Mouse (Mus musculus): Measurements from ENCODE around the gene Flt1. TPM values are rescaled to one million over a fixed set of nuclear protein-coding genes. Genes with fewer than 3 reads are reported as not detected.
"Not testable (repeated sequence)": the region's sequence is repeated elsewhere in the genome, so short reads cannot be mapped to it uniquely, and the experiment has no call there.

Gene Flt1
- polyA plus RNA-seq, 1 experiment = 9.1 TPM

DNA sequence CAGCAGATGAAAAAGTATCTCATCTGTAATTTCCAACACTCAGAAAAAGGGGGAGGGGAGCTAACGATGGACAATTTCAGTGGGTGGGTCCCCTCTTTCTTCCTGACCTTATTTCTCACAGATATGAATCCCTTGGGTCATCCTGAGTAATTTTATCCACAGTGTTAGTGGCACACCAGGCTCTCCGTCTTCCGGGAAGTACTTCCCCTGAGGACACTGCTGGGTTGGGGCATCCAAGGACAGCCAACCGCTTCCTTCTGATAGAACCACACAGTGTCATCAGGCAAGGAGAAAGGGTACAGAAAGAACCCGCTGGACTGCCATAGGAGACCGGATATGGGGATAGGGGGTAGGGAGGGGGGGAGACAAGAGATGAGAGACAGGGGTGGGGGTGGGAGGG is 111.2 kb downstream of the Flt1 start:
- no peak for DNase-seq (ENCODE audit: low spot score)

DNA sequence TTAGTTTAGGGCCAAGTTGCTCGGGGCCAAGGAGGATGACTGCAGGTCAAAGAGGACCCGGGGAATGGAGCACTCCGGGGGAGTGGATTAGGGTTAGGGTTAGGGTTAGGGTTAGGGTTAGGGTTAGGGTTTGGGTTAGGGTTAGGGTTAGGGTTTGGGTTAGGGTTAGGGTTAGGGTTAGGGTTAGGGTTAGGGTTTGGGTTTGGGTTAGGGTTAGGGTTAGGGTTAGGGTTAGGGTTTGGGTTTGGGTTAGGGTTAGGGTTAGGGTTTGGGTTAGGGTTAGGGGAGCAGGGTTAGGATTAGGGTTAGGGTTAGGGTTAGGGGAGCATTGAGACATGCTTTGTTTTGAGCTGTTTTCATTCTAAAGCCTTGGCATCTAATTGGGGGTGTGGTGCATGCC is 114.5 kb downstream of the Flt1 start:
- DNase-seq (ENCODE audit: low spot score) = not testable (repeated sequence)

DNA sequence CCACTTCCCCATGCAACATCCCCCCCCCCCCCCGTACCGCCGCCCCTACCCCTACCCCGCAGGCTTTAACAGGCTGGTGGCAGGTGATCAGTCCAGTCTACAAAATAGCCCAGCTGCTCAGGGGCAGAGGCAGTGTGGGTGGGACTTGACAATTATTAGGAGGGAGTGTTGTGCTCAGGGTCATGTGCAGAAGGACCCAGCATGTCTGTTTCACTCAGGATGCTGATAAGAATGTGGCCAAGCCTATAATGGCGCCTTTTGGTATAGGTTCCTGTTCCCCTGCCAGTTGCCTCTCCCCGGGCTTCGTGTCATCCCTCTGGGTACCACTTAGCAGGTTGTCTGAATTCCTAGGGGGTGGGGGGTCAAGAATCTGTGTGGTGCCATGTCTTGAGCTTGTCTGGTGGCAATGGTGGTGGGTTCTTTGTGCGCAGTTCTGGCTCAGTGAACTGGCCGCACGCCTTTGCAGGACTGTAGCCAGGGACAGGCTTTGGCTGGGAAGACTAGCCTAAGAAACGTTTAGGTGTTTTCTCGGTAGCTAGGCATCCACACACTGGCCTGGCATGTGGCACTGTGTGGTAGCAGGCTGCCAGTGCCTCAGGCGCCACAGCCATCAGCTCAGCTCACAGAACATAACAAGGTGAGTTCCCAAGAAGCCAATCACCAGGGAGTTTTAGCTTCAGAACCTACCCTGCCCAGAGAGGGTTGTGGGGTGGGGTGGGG is 118.4 kb downstream of the Flt1 start:
- DNase-seq (ENCODE audit: low spot score) = no peak

DNA sequence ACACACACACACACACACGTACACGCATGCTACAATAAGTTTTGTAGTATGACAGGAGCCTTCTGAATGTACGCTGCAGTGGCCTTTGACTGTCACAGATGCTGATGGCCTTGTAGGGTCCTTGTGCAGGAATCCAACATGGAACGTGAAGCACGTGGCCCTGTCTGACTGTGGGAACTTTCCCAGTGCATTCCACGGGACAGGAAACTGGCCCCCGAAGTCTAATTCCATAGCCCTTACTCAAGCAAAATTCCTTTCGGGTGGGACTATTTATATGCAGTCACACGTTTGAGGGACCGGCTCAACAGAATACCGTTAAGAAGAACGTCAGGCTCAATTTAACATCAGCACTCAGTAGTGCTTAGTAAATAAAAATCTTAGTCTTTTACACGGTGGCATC is 119.1 kb downstream of the Flt1 start:
- DNase-seq (ENCODE audit: low spot score) = no peak

DNA sequence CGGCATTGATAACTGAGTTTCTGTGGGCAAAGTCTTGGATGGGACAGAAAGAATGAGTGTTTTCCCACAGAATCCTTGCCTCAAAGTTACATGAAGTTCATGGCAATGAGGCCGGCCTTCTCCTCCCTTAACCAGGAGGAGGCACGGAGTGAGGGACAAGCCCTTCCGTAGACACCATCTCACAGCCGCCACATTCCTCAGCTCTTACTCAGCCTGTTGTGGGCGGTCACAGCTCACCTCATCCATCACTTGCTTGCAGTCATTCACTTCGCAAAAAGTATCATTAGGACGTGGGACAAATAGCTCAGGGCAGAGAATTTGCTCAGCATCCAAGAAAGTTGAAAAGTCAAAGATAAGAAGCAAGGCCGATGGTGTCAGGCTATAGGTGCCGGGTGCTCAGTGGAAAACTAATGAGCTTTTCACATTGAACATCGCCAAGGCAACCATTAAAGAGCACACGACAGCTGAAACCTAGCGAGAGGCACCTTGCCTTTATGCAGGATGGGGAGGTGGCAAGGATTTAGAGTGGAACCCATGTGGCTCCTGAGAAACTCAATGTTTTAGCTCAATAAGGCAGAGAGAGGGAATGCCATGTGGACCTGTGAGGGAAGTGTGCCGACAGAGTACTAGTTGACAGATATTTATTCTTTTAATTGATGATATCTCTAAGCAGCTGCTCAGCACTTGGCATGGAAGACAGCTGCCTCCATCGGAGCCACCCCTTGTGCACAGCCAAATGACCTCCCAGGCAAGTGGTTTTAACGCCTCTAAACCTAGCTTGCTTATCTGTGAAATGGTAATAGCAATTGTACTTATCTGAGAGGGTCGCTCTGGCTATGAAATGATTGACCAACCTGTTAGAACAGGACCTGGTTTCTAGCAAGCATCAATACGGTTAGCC is 124.1 kb downstream of the Flt1 start:
- no peak for DNase-seq (ENCODE audit: low spot score)

DNA sequence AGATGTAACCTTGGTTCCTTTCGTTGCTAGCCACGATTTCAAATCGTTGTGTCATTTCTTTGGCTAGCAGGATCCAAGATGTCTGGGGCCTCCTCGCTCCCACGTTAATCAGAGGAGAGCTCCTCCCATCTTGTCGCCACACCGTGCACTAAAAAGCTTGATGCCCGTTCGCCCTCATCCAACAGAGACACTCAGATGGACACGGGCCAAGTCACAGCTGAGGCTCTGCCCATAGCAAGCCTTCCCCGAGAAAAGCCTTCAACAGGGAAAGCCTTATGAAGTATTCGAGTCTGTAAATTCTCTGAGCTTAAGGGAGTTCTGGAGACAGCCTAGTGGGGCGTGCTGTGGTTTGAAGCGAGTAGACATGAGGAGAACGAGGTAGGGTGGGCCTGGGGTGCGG is 128.0 kb downstream of the Flt1 start:
- DNase-seq (ENCODE audit: low spot score) = no peak

DNA sequence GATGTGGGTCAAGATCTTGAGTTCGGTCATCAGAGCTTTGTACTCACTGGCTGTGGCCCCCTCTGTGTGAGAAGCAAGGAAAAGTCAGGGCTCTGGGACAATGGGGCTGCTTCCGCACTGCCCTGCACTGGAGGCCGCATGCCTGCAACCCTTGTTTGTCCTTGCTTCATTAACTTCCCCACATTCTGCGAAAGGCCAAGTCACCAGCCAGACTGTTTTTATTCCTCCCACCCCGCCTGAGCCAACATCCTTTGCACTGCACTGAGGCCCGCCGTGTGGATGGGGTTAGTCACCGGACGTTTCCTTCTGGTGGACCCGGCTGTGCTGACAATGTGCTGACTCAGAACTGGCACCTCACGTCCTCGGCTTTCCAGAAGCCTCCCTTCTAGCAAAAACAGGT is 136.0 kb downstream of the Flt1 start:
- no peak for DNase-seq (ENCODE audit: low spot score)

DNA sequence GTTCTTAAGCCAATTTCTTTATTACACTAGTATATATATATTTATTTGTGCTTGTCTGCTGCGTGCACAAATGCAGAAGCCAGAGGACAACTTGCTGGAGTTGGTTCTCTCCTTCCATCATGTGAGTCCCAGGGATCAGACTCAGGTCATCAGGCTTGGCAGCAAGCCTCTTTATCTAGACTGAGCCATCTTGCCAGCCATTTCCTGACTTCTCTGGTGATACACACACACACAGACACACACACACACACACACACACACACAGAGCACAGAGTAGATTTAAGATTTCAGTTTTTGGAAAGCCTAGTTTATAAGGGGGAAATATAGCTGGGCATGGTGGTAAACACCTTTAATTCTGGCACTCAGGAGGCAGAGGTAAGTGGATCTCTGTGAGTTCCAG is 140.7 kb downstream of the Flt1 start:
- DNase-seq (ENCODE audit: low spot score) = no peak

DNA sequence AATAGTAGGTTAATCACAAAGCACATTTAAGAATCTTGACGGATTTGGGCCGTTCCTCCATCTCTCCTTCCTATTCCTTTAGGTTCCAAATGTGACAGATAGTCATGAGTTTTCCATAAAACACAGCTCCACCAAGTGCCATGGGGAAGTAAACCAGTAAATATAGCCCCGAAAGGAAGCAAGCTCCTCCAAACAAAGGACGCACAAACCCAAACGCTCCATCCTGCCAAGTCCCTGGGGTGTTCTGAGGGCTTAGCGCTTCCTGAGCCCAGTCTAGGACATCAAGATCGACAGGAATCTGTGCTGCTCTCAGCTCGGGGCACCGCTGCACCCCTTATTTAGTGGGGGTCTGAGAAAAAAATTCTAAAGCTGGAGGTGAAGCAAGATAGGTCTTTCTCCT is 141.2 kb downstream of the Flt1 start:
- no peak for DNase-seq (ENCODE audit: low spot score)

DNA sequence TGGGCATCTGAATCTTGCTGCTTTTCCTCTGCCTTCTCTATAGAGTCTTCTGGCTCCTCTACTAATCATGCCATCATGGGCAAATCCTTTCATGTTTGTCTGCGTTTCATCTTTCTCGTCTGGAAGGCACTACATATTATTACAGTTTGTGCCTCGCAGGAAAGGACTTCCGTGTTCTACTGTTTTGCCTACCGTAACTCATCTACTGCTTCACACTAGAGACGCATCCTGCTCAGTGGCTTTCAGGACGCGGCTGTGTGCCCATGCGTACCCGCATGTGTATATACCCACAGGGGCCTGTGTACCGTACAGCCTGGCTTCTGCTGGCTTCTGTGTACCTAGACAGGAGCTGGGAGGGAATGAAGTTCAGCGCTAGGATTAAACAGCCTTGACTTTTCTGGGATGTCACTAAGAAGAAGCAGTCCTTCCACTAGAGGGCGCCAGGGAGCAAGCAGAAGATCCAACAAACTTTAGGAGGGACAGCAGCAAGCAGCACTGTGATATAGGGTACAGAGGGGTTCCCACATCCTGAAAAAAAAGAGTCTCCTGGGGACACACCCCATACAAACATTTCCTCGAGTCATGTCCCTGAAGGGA is 142.0 kb downstream of the Flt1 start:
- DNase-seq (ENCODE audit: low spot score) = peak; percentile 61

DNA sequence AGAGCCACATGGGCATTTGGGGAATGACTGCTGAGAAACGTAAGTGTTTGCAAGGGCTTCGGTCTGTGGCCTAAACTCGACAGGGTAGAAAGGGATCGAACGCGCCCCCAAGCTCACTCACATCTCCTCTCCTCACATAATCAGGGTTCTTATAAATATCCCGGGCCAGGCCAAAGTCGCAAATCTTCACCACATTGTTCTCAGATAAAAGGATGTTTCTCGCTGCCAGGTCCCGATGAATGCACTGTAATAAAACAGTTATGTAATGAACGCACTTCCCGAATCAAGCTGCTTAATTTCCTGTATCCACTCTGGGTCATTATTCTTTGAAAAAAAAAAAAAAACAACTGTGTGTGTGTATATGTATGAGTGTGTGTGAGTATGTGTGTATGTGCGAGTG is 145.6 kb downstream of the Flt1 start:
- no peak for DNase-seq (ENCODE audit: low spot score)

DNA sequence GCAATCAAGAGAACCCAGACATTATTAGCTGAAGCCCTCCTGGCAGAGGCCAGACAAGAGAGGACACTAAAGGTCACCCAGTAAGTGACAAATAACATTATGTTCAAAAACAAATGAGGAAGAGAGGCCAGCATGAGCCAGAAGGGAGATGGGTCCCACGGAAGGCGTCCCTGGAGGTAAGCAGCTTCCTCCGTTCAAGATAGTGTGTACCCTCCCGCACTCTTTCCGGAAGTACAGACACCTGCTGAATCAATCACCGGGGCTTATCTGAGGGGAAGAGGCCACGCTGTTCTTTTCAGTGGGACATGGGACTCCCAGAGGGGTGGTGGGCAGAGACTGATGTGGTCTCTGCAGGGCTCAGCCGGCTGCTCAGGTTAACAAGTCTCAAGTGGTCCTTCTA is 146.1 kb downstream of the Flt1 start:
- no peak for DNase-seq (ENCODE audit: low spot score)

DNA sequence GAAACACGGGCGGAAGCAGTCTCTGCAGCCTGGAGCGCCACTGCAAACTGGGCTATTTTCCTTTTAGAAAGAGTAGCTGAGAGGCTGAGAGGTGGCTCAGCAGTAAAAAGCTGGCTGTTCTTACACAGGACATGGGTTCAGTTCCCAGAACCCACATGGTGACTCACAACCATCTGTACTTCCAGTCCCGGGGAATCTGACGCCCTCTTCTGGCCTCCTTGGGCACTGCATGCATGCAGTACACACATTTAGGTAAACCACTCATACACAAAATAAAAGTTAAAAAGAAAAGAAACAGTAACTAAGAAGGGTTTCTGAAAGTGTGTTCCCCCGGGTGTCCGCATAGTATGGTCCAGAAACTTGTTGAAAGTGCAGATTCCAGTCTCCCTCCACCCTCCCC is 146.7 kb downstream of the Flt1 start:
- no peak for DNase-seq (ENCODE audit: low spot score)

DNA sequence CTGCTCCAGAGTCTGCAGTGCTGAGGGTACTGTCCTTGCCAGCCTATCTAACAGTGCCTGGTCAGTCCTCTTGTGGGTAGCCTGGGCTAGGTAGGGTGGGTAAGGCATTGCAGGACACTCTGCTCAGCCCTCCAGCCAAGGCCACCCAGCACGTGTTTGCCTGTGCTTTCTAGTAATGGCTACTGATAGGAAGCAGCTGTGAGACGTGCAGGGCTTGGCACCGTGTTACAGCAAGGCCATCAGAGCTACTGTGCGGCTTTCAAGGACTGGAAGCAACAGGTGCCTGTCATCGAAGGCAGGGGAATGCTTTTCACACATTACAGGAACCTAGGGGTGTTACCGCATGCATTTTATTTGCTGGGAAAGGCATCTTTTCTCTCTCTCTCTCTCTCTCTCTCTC is 148.8 kb downstream of the Flt1 start:
- no peak for DNase-seq (ENCODE audit: low spot score)

DNA sequence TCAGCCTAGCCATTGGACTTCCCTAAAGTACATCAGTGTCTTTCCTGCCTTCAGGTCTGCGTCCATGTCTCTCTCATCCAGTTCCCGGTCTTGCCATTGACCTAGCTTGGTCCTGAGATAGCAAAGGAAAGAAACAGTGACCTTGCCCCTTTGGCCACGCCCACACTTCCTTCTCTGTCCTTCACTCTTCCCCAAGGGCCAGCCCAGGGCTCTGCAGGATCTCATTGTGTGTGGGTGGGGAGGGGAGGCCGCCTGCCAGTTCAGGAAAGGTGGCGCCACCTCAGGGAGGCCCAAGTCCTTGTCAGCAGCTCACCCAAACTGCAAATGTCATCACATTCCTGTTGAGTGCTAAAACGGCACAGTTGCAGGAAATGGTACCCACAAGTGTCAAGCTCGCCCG is 151.3 kb downstream of the Flt1 start:
- no peak for DNase-seq (ENCODE audit: low spot score)

DNA sequence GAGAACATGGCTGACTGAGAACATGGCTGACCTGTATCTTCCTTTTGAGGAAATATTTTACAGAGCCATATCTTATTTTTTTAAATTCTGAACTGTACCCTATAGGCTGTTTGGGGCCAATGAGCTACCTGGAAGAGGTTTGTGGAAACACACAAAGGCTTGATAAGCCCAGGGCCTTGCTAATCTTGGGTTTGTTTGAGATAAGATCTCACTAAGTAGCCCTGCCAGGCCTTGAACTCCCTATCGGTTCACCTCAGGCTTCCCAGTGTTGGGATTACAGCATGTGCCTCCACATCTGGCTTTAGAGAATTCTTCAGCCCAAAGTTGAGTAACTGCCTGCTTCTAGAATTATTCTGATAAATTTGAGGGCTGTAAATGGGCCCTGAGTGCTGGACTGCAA is 152.3 kb downstream of the Flt1 start:
- DNase-seq (ENCODE audit: low spot score) = no peak

DNA sequence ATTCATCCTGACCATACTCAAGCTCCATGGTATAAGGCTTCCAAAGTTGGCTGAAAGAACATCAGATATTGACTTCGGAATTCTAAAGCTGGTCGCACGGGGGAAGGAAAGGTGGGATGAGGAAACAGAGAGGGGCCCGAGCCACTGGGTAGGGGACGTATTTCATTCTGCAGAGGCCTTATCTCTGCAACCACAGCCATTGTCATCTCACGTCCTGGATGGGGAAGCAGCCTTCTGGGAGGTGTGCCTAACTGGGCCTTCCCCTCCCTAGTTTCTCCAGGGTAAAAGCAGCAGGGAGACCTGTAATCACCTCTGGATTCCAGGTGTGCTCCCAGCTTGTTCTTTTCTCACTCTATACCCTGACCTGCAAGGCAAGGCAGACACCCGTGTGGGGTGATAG is 153.1 kb downstream of the Flt1 start:
- DNase-seq (ENCODE audit: low spot score) = no peak

DNA sequence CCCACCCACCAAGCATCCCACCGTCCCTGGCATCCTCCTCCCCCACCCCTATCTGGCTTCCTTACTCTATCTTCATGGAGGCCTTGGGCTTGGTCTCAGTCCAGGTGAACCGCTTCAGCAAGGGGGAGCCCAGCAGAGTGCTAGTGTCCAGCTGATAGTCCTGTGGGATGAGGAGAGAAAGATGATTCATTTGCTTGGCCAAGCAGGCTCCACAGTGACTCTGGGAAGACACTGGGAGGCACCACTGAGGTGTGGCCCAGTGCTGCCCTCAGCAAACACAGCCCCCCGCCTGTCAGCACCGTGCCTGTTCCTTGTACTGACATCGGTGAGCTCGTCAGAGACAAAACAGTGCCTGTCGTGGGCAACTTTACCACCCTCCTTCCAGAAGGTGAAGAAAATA is 159.5 kb downstream of the Flt1 start:
- no peak for DNase-seq (ENCODE audit: low spot score)

DNA sequence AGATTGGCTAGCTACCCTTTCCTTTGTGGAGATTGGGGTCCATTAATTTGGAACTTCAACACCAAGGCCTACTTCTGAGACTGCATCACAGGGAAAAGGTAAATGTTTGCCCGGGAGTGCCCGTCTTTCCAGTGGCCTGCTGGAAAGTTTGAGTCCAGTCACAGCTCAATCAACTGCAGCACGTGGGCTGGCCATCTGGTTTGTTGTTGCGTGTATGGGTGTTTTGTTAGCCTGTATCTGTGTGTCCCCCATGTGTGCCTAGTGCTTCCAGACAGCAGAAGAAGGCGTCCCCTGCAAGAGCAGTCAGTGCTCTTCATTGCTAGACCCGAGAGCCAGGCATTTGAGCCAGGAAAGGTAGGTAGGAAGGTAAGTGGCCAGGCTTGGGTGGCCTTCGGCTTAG is 160.4 kb downstream of the Flt1 start:
- no peak for DNase-seq (ENCODE audit: low spot score)

DNA sequence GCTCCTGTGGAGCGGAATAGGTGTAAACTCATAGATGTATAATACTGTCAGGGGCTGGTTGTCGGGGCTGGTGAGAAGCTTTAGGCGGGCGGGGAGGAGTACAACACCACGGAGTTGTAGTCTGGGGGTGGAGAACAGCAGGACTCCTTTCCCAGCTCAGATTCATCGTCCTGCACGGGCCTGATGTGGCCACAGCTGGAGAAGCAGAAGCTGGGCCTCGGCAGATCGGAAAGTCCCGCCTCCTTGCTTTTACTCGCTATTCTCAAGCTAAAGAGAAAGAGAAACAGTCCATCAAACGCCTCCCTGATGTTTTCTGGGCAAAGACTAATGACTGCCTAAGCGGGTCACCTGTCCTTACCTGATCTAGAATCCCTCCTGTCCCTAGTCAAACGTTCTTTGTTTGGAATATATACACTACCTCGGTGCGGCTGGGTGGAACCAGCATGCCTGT is 161.6 kb downstream of the Flt1 start:
- DNase-seq (ENCODE audit: low spot score) = no peak

DNA sequence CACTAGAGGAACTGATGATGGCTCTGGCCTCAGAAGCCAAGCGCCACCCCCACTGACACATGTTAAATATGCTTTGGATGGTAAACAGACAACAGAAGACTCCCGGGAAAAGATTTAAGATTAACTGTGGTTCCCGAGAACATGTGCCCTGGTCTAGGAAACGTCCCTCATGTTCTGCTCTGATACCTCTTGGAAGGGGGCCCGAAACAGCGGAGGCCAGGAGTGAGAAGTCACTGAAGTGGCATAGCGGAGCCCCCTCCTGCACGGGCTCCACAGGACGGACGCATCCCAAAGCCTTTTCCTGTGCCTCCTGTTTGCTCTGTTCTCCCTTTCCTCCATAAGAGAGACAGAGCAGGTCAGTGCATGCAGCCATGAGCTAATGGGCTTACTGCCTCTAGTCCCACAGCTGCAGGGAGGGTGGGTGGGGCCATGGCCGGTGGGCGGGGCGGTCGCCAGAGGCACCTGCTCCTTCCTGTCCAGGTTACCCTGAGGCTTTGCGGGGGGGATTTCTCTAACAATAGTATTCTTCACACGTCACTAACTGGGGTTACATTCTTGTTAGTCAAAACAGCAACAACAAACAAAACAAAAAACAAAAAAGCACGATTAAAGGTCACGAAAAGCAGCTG is 162.2 kb downstream of the Flt1 start:
- no peak for DNase-seq (ENCODE audit: low spot score)

DNA sequence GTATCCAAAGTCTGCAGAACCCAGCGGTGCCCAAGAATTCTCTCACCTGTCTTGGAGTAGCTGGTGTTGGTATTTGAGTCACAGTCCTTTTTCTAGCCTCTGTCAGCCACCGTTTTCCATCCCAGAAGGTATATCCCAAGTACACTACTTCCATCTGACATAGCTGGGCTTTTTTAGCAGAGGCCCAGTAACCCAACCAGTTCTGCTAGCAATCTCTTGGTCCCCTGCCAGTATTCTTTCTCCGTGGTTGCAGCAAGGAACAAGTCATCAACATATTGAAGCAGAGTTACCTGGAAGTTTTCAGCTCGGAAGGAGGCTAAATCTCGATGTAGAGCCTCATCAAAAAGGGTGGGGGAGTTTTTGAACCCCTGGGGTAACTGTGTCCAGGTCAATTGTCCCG is 168.2 kb downstream of the Flt1 start:
- not testable (repeated sequence) for DNase-seq (ENCODE audit: low spot score)

Data from urinary bladder, adult 2 months (tissue).